Mouse (Mus musculus): Measurements from ENCODE around the gene Hace1.
"Not testable (repeated sequence)": the region's sequence is repeated elsewhere in the genome, so short reads cannot be mapped to it uniquely, and the experiment has no call there.

The Hace1 gene

GRCm38 (mm10) chr10:45577731-45578297 lies at the start of gene Hace1:
TSS of gene Hace1 (plus strand) at chr10:45577829.
- peak; percentile 76 to 83 for DNase-seq (ENCODE audit: low spot score in 2 of 2)

- not testable (repeated sequence) for DNase-seq (ENCODE audit: low spot score in 2 of 2)
These were observed 40.3 kb upstream of the Hace1 start for GRCm38 (mm10) chr10:45537334-45537733.

GRCm38 (mm10) chr10:45542726-45543125 lies 34.9 kb upstream of the Hace1 start:
- no peak for DNase-seq (ENCODE audit: low spot score in 2 of 2)

DNA sequence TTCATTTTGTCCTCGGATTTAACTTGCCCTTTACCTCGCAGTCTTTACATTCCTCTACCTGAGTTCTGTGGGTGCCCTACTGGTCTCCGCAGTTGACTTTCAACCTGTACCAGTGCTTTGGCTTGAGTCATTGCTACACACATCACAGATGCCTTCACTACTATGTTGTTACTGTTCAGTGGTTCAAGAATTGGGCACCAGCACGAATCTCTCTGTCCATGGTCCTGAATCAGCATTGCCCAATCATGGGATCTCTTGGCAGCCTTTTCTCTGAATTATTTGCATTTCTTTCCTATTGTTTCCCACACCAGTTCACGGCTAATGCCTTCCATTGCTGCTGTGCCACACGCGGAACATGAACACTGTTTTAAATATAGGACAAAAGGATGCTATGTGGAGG lies 30.8 kb upstream of the Hace1 start:
- DNase-seq (ENCODE audit: low spot score in 2 of 2), result no peak

GRCm38 (mm10) chr10:45578298-45578821 lies 731 bp downstream of the Hace1 start:
- DNase-seq (ENCODE audit: low spot score in 2 of 2), result peak; percentile 17 to 52

- no peak for DNase-seq (ENCODE audit: low spot score in 2 of 2)
These were observed 5.7 kb downstream of the Hace1 start for GRCm38 (mm10) chr10:45583310-45583709.

DNA sequence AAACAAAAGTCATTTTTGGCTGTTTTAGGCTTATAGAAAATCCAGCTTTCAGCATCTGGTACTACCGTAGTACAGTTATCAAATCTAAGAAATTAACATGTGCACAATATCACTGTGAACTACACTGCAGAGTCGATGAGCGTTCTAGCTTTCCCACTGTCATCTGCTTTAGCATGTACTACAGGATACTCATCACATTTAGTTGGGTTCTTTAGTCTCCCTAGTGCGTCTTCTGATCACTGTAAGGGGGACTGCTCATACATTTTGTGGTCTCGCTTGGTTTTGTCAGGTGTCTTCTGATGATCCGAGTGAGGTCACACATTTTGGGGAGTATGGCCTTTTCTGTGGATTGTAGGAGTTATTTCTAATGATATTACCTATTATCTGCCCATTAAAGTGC lies 6.2 kb downstream of the Hace1 start:
- no peak for DNase-seq (ENCODE audit: low spot score in 2 of 2)

GRCm38 (mm10) chr10:45584311-45585102 lies 6.9 kb downstream of the Hace1 start:
- no peak for DNase-seq (ENCODE audit: low spot score in 2 of 2)

DNA sequence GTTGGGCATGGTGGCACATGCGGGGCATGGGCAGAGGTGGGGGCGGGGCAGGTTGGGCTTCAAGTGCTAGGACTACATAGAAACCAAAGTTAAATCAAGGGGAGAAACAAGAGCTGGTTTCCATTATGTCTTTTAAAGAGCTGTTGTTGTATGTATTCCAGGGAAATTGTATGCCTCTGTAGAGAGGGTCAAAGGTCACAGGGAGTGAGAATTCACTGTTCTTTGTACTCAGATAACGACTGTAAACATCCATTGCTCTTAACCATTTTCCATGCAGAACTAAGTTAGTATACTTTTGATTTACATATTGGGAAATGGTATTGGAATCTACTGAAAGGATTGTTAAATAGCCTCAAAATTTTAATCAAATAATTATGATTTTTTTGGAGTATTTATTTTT lies 28.2 kb downstream of the Hace1 start:
- no peak for DNase-seq (ENCODE audit: low spot score in 2 of 2)

GRCm38 (mm10) chr10:45610727-45611126 lies 33.1 kb downstream of the Hace1 start:
- no peak for DNase-seq (ENCODE audit: low spot score in 2 of 2)

DNA sequence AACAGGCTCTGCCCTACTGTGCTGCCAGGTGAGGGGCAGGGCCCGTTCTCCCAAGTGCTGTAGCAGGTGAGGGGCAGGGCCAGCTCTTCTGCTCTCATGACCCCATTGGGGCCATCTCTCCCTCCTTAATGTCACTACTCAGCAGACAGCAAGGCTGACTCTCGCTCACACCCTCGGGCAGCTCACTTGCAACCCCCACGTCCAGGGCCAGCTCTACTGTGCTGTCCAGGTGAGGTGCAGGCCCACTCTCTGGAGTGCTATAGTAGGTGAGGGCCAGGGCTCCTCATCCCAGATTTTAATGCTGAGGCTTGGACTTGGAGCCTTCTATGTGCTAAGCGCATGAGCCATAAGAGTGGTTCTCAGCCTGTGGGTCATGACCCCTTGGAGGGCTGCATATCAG lies 38.4 kb downstream of the Hace1 start:
- DNase-seq (ENCODE audit: low spot score in 2 of 2), result no peak

GRCm38 (mm10) chr10:45619039-45619438 lies 41.4 kb downstream of the Hace1 start:
- no peak for DNase-seq (ENCODE audit: low spot score in 2 of 2)

- DNase-seq (ENCODE audit: low spot score in 2 of 2), result no peak
These were observed 54.4 kb downstream of the Hace1 start for GRCm38 (mm10) chr10:45631995-45632394.

- DNase-seq (ENCODE audit: low spot score in 2 of 2), result no peak
These were observed 55.0 kb downstream of the Hace1 start for GRCm38 (mm10) chr10:45632641-45633040.

DNA sequence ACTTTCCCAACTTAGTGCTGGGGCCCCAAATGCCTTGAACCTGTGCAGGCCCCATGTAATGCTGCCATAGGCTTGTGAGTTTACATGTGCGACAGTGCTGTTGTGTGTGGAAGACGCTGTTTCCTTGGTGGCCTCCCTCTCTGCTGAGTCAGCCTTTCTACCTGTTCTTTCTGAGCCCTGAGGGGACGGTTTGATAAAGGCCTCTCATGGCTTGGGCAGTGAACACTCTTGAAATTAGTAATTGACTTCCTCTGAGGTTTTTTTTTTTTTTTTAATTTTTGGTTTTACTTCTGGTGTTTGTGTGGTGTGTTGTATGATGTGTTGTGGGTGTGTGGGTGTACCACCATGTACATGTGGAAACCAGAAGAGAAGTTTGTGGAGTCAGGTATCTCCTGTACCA lies 57.6 kb downstream of the Hace1 start:
- no peak for DNase-seq (ENCODE audit: low spot score in 2 of 2)

GRCm38 (mm10) chr10:45639762-45640161 lies 62.1 kb downstream of the Hace1 start:
- no peak for DNase-seq (ENCODE audit: low spot score in 2 of 2)

DNA sequence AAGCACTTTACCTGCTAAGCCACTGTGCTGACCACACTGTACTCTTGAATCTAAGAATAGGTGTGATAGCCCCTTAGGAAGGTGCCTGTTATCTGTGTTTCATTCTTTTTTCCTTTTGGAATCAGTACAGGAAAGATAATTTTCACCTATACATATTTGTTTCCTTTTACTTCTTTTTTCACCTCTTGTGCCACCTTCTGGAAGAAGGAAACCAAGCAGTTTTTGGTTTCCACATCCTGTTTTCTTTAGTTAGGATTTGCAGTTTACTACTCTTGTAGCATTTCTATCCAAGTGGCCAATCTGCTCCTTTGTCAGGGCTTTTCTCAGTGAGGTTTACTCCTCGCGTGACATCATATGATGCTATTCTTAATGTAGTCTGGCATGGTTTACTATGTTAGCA lies 76.4 kb downstream of the Hace1 start:
- DNase-seq (ENCODE audit: low spot score in 2 of 2), result no peak

DNA sequence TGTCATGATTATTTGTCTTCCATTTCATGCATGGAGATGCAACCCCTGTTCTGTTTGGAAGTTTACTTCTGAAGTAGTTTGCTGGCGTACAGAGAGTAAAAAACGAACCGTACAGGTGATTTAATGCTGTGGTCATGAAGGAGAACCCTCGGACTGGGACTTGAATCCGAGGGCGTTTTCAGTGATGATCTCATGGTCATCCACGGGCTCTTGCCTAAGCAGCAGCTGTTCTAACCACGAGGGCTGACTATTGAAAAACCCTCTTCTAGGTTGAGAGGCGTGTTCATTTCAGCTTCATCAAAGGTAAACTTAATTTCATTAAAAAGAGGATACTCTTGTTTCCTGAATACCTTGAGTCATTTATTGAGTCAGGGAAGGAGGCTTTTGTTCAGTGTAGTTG lies 84.4 kb downstream of the Hace1 start:
- DNase-seq (ENCODE audit: low spot score in 2 of 2), result no peak

GRCm38 (mm10) chr10:45668266-45668665 lies 90.6 kb downstream of the Hace1 start:
- no peak for DNase-seq (ENCODE audit: low spot score in 2 of 2)

- DNase-seq (ENCODE audit: low spot score in 2 of 2), result no peak
These were observed 99.2 kb downstream of the Hace1 start for GRCm38 (mm10) chr10:45676796-45677195.

- DNase-seq (ENCODE audit: low spot score in 2 of 2), result no peak
These were observed 108.6 kb downstream of the Hace1 start for GRCm38 (mm10) chr10:45686191-45686590.

GRCm38 (mm10) chr10:45694931-45695330 lies 117.3 kb downstream of the Hace1 start:
- no peak for DNase-seq (ENCODE audit: low spot score in 2 of 2)

DNA sequence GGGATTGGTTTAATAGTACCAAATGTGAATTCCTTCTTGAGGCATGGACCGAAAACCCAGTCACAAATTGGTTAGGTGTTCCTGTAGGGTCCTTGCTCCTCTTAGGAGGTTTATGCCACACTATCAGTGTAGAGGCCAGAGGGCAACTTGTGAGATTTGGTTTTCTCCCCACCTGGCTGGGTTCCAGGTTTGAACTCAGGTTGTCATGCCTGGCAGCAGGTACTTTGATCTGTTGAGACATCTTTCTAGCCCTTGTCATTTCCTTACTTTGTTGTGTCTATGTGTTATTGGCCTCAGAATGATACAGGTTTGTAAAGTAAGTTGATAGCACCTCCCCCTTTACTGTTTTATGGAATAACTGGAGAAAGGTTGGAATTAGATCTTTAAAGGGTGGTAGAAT lies 117.9 kb downstream of the Hace1 start:
- no peak for DNase-seq (ENCODE audit: low spot score in 2 of 2)
